Mouse (Mus musculus): ENCODE data around the gene Cdyl.
"Not testable (repeated sequence)": the region's sequence is repeated elsewhere in the genome, so short reads cannot be mapped to it uniquely, and the experiment has no call there.

The Cdyl gene

GRCm38 (mm10) chr13:35833941-35834340 is 174.3 kb downstream of the Cdyl start:
- DNase-seq (ENCODE audit: low spot score in 2 of 2): no peak

- DNase-seq (ENCODE audit: low spot score in 2 of 2): no peak
Observed at GRCm38 (mm10) chr13:35835669-35836068, 176.0 kb downstream of the Cdyl start.

GRCm38 (mm10) chr13:35836501-35836900 is 176.9 kb downstream of the Cdyl start:
- not testable (repeated sequence) for DNase-seq (ENCODE audit: low spot score in 2 of 2)

GRCm38 (mm10) chr13:35840102-35840501 is 180.5 kb downstream of the Cdyl start:
- DNase-seq (ENCODE audit: low spot score in 2 of 2): no peak

- DNase-seq (ENCODE audit: low spot score in 2 of 2): no peak
Observed at GRCm38 (mm10) chr13:35843383-35843782, 183.8 kb downstream of the Cdyl start.

- DNase-seq (ENCODE audit: low spot score in 2 of 2): no peak
Observed at GRCm38 (mm10) chr13:35845306-35845705, 185.7 kb downstream of the Cdyl start.

GRCm38 (mm10) chr13:35848694-35849093 is 189.1 kb downstream of the Cdyl start:
- DNase-seq (ENCODE audit: low spot score in 2 of 2): no peak

GRCm38 (mm10) chr13:35851581-35851980 is 191.9 kb downstream of the Cdyl start:
- DNase-seq (ENCODE audit: low spot score in 2 of 2): no peak

- no peak for DNase-seq (ENCODE audit: low spot score in 2 of 2)
Observed at GRCm38 (mm10) chr13:35852851-35853575, 193.4 kb downstream of the Cdyl start.

GRCm38 (mm10) chr13:35857486-35857885 is 197.9 kb downstream of the Cdyl start:
- no peak for DNase-seq (ENCODE audit: low spot score in 2 of 2)

- no peak for DNase-seq (ENCODE audit: low spot score in 2 of 2)
Observed at GRCm38 (mm10) chr13:35860916-35861315, 201.3 kb downstream of the Cdyl start.

- no peak for DNase-seq (ENCODE audit: low spot score in 2 of 2)
Observed at GRCm38 (mm10) chr13:35870659-35871058, 211.0 kb downstream of the Cdyl start.

- no peak for DNase-seq (ENCODE audit: low spot score in 2 of 2)
Observed at GRCm38 (mm10) chr13:35871107-35871506, 211.5 kb downstream of the Cdyl start.

- no peak for DNase-seq (ENCODE audit: low spot score in 2 of 2)
Observed at GRCm38 (mm10) chr13:35875396-35875795, 215.8 kb downstream of the Cdyl start.

GRCm38 (mm10) chr13:35878282-35878681 is 218.6 kb downstream of the Cdyl start:
- DNase-seq (ENCODE audit: low spot score in 2 of 2): no peak

- DNase-seq (ENCODE audit: low spot score in 2 of 2): no peak
Observed at GRCm38 (mm10) chr13:35879068-35879467, 219.4 kb downstream of the Cdyl start.

- DNase-seq (ENCODE audit: low spot score in 2 of 2): no peak
Observed at GRCm38 (mm10) chr13:35879519-35879918, 219.9 kb downstream of the Cdyl start.

- DNase-seq (ENCODE audit: low spot score in 2 of 2): no peak
Observed at GRCm38 (mm10) chr13:35880555-35881046, 221.0 kb downstream of the Cdyl start.

GRCm38 (mm10) chr13:35886121-35886725 is 226.6 kb downstream of the Cdyl start:
- DNase-seq (ENCODE audit: low spot score in 2 of 2): no peak

- no peak for DNase-seq (ENCODE audit: low spot score in 2 of 2)
Observed at GRCm38 (mm10) chr13:35892866-35893265, 233.2 kb downstream of the Cdyl start.

GRCm38 (mm10) chr13:35905378-35905777 is 245.7 kb downstream of the Cdyl start:
- no peak for DNase-seq (ENCODE audit: low spot score in 2 of 2)

- peak; percentile 85 to 90 for DNase-seq (ENCODE audit: low spot score in 2 of 2)
Observed at GRCm38 (mm10) chr13:35905879-35906481, 246.3 kb downstream of the Cdyl start, which contains the start of gene Rpp40. TSS of gene Rpp40 (minus strand) at chr13:35906359.

- no peak for DNase-seq (ENCODE audit: low spot score in 2 of 2)
Observed at GRCm38 (mm10) chr13:35911476-35911875, 251.8 kb downstream of the Cdyl start.
